Mouse (Mus musculus) kidney, embryonic 16.5 days (tissue): ENCODE measurements around the gene BC048403. TPM values are rescaled to one million over a fixed set of nuclear protein-coding genes. Genes with fewer than 3 reads are reported as not detected.

Experiments
- ATAC-seq: fragments of 200-750 bp; cut with Nextera tagmentation; 2 replicates; pipeline ENCODE4 v1.8.0; 2017; ENCODE audit warnings: moderate TSS enrichment; ENCODE audit not compliant: low FRiP score, low TSS enrichment
- H3K27ac ChIP-seq: fragments of 300-500 bp; sonication (generic); 2 replicates; pipeline ENCODE4 v1.5.1; 2014; ENCODE audit warnings: low read length
- H3K27me3 ChIP-seq: fragments of 300-500 bp; sonication (generic); 2 replicates; pipeline ENCODE4 v1.6.1; 2014; ENCODE audit warnings: low read length, control low read depth, mixed read lengths; ENCODE audit not compliant: insufficient read depth
- H3K36me3 ChIP-seq: fragments of 300-500 bp; sonication (generic); 2 replicates; pipeline ENCODE4 v1.6.1; 2014; ENCODE audit warnings: low read length, control low read depth, mixed read lengths; ENCODE audit not compliant: insufficient read depth
- H3K4me1 ChIP-seq: fragments of 300-500 bp; sonication (generic); 2 replicates; pipeline ENCODE4 v1.6.1; 2014; ENCODE audit warnings: low read length, control low read depth, mixed read lengths; ENCODE audit not compliant: insufficient read depth
- H3K4me2 ChIP-seq: fragments of 300-500 bp; sonication (generic); replicated peaks from 2 replicates; pipeline ENCODE4 v1.6.1; 2014; ENCODE audit warnings: low read depth, low read length
- H3K4me3 ChIP-seq: fragments of 300-500 bp; sonication (generic); 2 replicates; pipeline ENCODE4 v1.5.1; 2014; ENCODE audit warnings: mild to moderate bottlenecking, low read length
- H3K9ac ChIP-seq: fragments of 300-500 bp; sonication (generic); replicated peaks from 2 replicates; pipeline ENCODE4 v1.6.1; 2014; ENCODE audit warnings: low read length
- H3K9me3 ChIP-seq: fragments of 300-500 bp; sonication (generic); 2 replicates; pipeline ENCODE4 v1.6.1; 2016; ENCODE audit warnings: low read length, control low read depth
- WGBS: fragments of 180-500 bp; shearing (Covaris S2); extraction: QIAGEN DNeasy Blood & Tissue Kit; methylation state at CpG from one replicate; pipeline ENCODE4 v1.1.7; 2014; 5-methylcytosine and 5-hydroxymethylcytosine counted together
- polyA plus RNA-seq: library from polyadenylated mRNA; unstranded; fragments of >200 nt; fragmentation: Nextera tagmentation; extraction: Ambion mirVana; gene quantifications from 2 replicates; pipeline ENCODE4 v1.2.1, GENCODE M21; 2015

The BC048403 gene
- 2.4 and 2.7 TPM in 2 replicates for polyA plus RNA-seq

DNA sequence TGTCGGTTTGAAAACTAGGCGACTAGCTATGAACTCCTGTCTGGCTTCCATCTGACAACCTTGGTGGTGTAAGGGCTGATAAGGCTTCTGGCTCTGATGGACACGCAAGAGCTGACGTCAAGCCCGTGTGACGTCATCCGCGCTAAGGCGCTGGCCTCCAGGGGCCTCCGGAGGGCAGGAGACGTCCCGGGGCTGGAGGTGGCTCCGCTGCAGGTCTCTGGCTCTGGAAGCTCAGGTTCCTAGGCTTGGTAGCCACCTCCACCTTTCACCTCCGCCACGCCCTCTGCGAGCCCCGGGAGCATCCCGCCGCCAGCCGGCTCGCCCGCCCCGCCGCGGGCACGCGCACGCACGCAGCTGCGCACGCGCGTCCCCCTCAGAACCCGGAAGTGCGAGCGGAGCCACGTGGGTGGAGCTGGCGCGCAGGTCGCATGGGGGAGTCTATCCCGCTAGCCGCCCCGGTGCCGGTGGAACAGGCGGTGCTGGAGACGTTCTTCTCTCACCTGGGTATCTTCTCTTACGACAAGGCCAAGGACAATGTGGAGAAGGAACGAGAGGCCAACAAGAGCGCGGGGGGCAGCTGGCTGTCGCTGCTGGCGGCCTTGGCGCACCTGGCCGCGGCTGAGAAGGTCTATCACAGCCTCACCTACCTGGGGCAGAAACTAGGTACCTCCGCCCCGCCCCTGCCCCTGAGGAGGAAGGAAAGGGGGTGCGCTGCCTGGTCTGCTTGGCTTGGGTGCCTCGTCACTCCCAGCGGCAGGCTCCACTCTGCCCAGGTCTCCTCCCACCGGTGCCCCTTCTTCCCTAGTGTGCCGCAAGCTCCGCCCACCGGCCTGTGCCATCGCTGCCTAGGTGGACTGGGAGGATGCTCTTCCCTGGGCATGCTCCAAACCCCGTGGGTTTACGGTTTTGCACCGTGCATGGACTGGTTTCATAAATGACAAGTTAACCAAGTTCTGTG, at the start of gene BC048403:
BC048403 (plus strand) TSS at position 390 of the 958 bp plus-strand sequence.
- 0 out of 2 replicates have a peak within 1 kb of the TSS, but pooled peaks have one; percentile 12 for H3K27ac ChIP-seq
- peak; percentile 93 for ATAC-seq
- WGBS = under 1% methylated on average over 68 of the region's 68 CpGs

DNA sequence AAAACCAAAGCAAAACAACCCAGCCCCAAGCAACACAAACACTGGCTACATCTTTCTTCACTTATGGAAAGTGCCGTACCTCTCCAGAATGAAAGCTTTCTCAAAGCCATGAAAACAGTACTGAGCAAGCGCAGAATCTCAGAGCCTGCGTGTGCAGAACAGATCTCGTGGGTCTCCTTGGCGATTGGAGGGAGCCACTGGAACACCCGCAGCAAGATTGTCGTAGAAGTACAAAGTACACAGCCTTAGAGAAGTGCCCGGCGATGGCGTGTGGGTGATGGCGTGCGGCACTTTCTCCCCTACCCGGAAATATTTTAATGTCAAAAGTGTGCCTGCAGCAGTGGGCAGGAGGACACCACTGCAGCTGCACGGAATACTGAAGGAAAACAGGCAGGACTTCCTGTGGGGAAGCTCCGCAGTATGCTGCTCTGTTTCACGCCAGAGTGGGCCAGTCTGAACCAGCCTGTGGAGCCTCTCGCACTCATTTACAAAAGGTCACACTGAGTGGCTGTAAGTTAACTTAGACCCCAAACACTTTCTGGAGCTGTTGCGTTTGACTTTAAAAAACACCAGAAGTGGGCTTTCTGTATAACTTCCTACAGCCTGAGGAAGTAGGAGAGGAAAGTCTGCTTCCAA, 46.7 kb upstream of the BC048403 start:
- Histone ChIP-seq H3K27ac (0 out of 2 replicates have a peak overlapping the region, but pooled peaks have one; percentile 20), H3K9me3 (no peaks in the 10 kb centered on the region), H3K36me3 (no peaks in the 10 kb centered on the region), H3K27me3 (no peaks in the 10 kb centered on the region), H3K4me3 (peak overlapping the region; percentile 29), H3K9ac (0 out of 2 replicates have a peak overlapping the region, but pooled peaks have one; percentile 44), H3K4me1 (peaks cover 6% of the 10 kb centered on the region), H3K4me2 (peak overlapping the region; percentile 47)
- ATAC-seq = peak; percentile 78; the same call in 1 of the 2 replicates
- 48% methylated on average over 18 of the region's 18 CpGs for WGBS

More for the DNA sequence above, at the start of gene BC048403:
- Histone ChIP-seq H3K9ac (peak within 1 kb of the TSS; percentile 81), H3K27me3 (no peaks in the 10 kb centered on the region), H3K36me3 (no peaks in the 10 kb centered on the region), H3K4me2 (peak within 1 kb of the TSS; percentile 84), H3K9me3 (peaks cover 10% of the 10 kb centered on the region; the same call in 1 of the 2 replicates), H3K4me3 (peak within 1 kb of the TSS; percentile 94), H3K4me1 (peaks cover 7% of the 10 kb centered on the region; the same call in 1 of the 2 replicates)

DNA sequence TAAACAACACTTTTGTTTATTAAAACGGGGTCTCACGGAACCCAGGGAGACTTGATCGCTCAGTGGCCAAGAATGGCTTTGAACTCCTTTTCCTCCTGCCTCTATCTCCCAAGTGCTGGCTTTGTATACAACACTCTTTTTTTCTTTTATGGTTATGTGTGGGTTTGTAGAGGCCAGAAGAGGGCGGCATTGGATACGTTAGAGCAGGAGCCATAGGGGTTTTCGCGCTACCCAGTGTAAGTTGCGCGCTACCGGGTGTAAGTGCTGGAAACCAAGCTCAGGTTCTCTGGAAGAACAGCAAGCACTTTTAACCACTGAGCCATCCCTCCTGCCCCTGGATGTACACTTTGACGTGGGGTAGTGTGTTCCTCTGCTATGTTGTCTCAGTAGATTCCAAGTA, 45.2 kb upstream of the BC048403 start:
- H3K9me3 ChIP-seq = no peaks in the 10 kb centered on the region
- no peak overlapping the region for H3K4me2 ChIP-seq
- no peak overlapping the region for H3K4me3 ChIP-seq
- WGBS = 89% methylated on average over 11 of the region's 11 CpGs
- no peaks in the 10 kb centered on the region for H3K36me3 ChIP-seq
- no peak for ATAC-seq
- H3K27me3 ChIP-seq = no peaks in the 10 kb centered on the region
- H3K27ac ChIP-seq = no peak overlapping the region
- no peak overlapping the region for H3K9ac ChIP-seq
- peaks cover 6% of the 10 kb centered on the region for H3K4me1 ChIP-seq

DNA sequence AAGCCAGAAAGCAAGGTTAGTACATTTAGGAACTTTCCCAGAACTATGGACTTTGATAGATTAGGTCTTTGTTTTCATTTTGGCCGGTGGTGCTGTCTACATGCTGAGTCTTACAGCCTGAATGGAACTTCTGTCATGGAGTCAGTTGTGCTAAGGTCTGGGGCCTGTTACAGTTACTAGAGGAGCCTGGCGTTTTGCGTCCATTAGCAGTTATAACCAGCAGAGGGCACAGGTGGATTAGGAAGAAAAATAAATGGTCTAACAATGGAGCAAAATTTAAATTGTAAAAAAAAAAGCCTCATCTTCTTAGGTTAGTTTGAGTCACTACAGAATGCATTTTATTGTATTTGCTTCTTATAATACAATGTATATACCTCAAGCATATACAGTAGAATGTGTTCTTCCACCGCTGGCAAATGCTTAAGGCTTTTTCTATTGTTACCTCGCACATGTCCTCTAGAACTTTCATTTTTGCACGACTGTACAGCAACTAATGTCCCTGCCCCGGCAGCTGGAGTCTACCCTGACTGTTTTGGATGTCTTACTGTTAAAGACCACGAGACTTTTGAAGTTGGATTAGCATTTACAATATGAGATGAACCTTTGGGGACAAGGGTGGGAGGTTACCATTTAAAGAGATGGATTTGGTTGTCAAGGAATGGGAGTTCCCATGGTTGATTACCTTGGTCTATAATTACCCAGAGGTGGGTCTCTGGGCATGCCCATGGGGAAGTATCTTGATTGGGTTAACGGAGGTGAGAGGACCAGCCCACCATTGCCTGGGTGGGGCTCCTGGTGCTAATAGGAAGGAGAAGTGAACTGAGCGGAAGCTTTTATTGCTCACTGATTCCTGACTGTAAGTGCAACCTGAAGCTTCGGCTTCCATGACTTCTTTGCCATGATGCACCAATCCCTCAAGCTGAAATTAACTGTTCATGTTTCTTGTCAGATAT, 38.2 kb upstream of the BC048403 start:
- H3K9me3 ChIP-seq = no peaks in the 10 kb centered on the region
- no peak overlapping the region for H3K9ac ChIP-seq
- no peaks in the 10 kb centered on the region for H3K4me1 ChIP-seq
- H3K4me2 ChIP-seq = no peak overlapping the region
- H3K27me3 ChIP-seq = no peaks in the 10 kb centered on the region
- no peak for ATAC-seq
- no peak overlapping the region for H3K4me3 ChIP-seq
- WGBS = 57% methylated on average over 11 of the region's 11 CpGs
- H3K36me3 ChIP-seq = no peaks in the 10 kb centered on the region
- H3K27ac ChIP-seq = no peak overlapping the region

DNA sequence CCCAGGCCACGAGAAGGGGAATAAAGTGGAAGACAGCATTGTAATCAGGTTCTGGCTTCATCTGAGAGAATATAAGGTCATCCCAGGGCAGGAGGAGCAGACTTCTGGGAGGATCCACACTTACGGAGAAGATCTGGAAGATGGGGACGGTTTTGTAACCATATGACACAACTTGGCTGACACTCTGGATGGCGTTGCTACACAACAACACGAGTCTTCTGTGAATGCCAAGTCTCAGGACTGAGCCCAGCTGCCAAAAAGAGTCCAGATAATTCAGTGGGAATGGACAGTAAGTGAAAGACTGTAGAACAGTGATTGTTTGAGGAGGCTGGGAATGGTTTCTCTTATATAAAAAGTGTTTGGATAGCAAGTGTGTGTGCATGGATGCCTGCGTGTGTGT, 36.1 kb upstream of the BC048403 start:
- ATAC-seq = no peak
- Histone ChIP-seq H3K4me2 (no peak overlapping the region), H3K4me1 (no peaks in the 10 kb centered on the region), H3K9me3 (no peaks in the 10 kb centered on the region), H3K27me3 (no peaks in the 10 kb centered on the region), H3K36me3 (no peaks in the 10 kb centered on the region), H3K4me3 (no peak overlapping the region), H3K27ac (no peak overlapping the region), H3K9ac (no peak overlapping the region)
- 81% methylated on average over 6 of the region's 6 CpGs for WGBS

DNA sequence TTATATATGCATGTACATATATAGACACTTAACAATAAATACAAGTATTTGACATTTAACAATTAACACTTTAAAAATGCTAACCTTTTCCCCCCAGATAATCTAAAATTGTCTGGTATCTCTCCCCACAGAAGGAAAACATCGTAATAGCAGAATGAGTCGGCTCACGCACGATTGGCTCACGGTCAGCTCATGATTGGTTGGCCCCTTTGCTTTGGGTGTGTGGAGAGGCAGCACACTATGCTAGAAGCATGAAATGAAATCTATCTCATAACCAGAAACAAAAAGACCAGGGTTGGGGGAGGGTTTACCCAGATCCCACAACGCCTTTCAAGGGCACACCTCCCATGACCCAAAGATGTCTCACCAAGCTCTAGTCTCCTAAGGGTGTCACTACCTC, 34.9 kb upstream of the BC048403 start:
- H3K9me3 ChIP-seq = no peaks in the 10 kb centered on the region
- no peak for ATAC-seq
- no peak overlapping the region for H3K9ac ChIP-seq
- no peak overlapping the region for H3K4me3 ChIP-seq
- H3K4me2 ChIP-seq = no peak overlapping the region
- no peak overlapping the region for H3K27ac ChIP-seq
- 87% methylated on average over 6 of the region's 6 CpGs for WGBS
- H3K36me3 ChIP-seq = no peaks in the 10 kb centered on the region
- H3K27me3 ChIP-seq = no peaks in the 10 kb centered on the region
- H3K4me1 ChIP-seq = no peaks in the 10 kb centered on the region

DNA sequence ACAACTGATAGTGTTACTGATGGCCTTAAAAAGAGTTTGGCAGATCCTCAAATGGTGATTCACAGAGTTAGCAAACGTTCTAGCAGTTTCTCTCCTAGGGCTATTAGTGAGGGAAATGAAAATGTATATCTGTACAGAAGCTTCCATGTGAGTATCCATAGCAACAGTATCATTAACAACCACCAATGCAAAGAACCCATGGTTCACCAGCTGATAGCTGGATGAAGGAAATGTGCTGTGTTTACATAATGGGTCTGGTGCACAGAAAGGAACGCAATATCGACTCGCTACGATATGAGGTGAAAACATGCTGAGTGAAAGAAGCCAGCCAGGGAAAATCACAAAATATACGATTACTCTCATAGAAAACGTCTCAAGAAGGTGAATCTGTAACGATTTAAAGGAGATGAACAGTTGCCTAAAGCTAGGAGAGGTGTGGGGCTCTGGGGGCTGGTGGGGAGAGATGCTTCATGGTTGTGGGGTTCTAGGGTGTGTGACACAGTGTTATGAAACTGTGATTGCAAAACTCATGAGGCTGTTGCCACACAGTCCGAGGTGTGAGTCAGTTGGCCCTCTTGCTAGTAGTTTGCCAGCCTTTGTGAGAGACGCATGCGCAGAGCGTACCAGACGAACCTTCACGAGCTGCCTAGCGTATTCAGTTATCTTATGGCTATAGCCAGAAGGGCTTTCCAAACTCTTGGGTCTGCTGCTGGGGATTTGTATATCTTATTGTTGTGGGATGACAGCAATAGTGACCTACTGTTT, 34.2 kb upstream of the BC048403 start:
- Histone ChIP-seq H3K9ac (no peak overlapping the region), H3K9me3 (no peaks in the 10 kb centered on the region), H3K4me2 (no peak overlapping the region), H3K36me3 (no peaks in the 10 kb centered on the region), H3K27me3 (no peaks in the 10 kb centered on the region), H3K27ac (no peak overlapping the region), H3K4me3 (no peak overlapping the region), H3K4me1 (no peaks in the 10 kb centered on the region)
- 85% methylated on average over 15 of the region's 15 CpGs for WGBS
- ATAC-seq = no peak

DNA sequence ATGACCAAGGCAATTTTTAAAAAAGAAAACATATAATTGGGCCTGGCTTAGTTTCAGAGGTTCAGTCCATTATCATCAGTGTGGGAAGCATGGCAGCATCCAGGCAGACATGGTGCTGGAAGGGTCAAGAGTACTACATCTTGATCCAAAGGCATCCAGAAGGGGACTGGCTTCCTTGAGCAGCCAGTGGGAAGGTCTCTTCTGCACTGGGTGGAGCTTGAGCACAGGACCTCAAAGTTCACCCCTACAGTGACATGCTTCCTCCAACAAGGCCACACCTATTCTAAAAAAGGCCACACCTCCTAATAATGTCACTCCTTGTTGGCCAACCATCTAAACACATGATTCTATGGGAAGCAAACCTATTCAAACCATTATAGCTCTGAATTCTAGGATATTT, 22.9 kb upstream of the BC048403 start:
- Histone ChIP-seq H3K4me1 (no peaks in the 10 kb centered on the region), H3K27ac (no peak overlapping the region), H3K4me3 (no peak overlapping the region), H3K36me3 (no peaks in the 10 kb centered on the region), H3K4me2 (no peak overlapping the region), H3K9ac (no peak overlapping the region), H3K27me3 (no peaks in the 10 kb centered on the region), H3K9me3 (peaks cover 12% of the 10 kb centered on the region)
- no peak for ATAC-seq
